Mouse (Mus musculus) urinary bladder, postnatal 4 days (tissue): ENCODE data around the gene Pip5k1c.

Experiments
- DNase-seq, 2 experiments: peaks; one replicate each; pipeline ENCODE4 v3.0.0; 2021 to 2022; ENCODE audit warnings: low spot score in 2 of 2

The Pip5k1c gene

DNA sequence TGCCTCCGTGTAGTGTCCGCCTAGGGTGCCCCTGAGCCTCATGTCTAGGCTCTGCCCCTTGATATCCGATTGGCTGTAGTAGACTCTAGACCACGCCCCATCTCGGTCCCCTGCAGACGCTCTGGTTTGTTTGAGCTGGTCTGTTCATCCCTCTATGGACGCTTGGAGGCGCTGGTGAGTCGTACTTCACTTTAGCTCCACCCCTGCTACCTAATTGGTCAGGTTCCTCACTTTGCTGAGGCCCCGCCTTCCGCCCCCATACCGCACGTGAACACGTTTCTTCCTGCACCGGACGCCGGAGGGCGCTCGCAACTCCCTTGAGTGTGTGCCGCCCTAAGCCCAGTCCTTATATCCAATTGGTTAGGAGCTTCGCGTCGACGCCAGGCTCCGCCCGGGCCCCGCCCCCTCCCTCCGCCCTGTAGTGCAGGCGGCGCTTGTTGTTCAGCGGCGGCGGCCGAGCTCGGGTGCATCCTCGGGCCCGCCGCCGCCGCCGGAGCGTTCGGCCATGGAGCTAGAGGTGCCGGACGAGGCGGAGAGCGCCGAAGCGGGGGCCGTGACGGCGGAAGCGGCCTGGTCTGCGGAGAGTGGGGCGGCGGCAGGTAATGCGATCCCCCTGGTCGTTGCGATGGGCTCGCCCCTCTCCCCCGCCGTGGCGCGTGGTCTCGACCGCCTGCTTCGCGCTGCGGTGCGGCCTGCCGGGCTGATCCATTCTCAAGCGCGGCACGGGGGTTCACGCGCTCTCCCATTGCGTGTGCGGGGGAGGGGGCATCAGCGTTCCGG, at the start of gene Pip5k1c:
Gene Pip5k1c, plus strand, starts transcription at position 410 of the 780 bp plus-strand sequence.
- peak; percentile 98 to 99 for DNase-seq

GRCm38 (mm10) chr10:81244146-81244545, 48.6 kb upstream of the Pip5k1c start:
- DNase-seq, result no peak

- peak; percentile 62 to 85 for DNase-seq
Measured at GRCm38 (mm10) chr10:81244595-81244994, 48.2 kb upstream of the Pip5k1c start.

DNA sequence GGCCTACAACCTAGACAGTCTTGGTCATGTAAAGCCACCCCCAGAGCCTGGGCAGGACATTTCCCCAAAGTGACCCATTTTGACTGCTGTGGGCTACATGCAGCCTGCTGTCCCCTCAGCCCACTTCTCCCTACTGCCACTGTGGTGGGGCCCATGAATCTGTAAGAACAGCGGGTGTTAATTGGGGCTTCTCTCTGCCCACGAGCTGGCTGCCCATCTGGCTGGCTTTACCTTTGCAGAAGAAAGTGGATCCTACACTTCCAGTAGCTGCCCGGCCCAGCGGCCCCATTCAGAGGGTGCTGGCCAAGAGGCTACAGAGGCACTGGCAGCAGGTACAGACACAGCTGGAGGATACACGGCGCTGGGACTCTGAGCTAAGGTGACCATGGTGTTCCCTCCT, 47.6 kb upstream of the Pip5k1c start:
- DNase-seq, result no peak

- DNase-seq, result no peak
Measured at GRCm38 (mm10) chr10:81247804-81248203, 45.0 kb upstream of the Pip5k1c start.

- DNase-seq, result no peak
Measured at GRCm38 (mm10) chr10:81249442-81249841, 43.3 kb upstream of the Pip5k1c start.

DNA sequence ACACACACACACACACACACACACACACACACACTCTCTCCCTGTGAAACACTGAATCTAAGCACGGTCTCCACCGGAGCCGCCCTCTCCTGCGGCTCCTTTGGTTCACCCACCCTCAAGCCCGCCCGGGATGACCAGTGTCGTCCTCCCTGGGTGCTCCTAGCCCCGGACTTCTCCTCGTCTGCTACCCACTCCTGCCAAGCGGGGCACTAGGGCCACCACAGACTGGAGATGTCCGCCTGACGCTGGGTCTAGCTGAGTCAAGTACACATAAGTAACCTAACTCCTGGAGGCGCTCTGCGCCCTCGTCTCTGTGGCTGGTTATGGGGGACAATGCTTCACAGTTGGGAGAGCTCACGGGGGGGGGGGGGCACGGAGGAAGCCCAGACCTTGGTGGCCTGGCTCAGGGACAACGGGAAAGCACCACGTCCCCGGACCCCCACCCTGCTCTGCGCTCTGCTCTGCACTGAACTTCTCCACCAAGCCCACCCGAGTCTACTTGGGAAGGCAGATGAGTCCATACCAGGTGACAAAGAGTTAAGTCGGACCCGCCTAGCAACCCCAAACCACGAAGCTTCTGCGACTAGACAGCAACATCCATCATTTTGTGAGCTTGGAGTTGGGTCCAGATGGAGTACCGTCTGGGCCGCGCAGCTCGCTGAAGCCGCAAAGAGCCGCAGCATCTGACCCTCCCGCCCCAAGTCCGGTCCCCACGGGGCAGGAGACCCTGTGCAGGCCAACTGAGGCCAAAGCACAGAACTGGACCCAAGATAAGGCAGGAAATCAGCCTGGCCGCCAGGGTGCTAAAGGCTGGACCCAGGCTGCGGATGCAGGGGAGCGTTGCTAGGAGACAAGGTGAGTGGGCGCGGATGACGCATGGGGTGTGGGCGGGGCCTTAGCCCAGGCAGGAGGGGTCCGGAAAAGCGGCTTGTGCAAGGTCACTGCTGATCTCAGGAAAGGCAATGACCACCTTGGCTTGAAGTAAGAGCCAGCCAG, 40.0 kb upstream of the Pip5k1c start, which contains the start of gene Matk:
Gene Matk, plus strand, starts transcription at position 512 of the 996 bp plus-strand sequence.
- no peak for DNase-seq

GRCm38 (mm10) chr10:81254886-81255285, 37.9 kb upstream of the Pip5k1c start:
- DNase-seq, result no peak

GRCm38 (mm10) chr10:81257158-81258039, 35.4 kb upstream of the Pip5k1c start:
- DNase-seq, result no peak

DNA sequence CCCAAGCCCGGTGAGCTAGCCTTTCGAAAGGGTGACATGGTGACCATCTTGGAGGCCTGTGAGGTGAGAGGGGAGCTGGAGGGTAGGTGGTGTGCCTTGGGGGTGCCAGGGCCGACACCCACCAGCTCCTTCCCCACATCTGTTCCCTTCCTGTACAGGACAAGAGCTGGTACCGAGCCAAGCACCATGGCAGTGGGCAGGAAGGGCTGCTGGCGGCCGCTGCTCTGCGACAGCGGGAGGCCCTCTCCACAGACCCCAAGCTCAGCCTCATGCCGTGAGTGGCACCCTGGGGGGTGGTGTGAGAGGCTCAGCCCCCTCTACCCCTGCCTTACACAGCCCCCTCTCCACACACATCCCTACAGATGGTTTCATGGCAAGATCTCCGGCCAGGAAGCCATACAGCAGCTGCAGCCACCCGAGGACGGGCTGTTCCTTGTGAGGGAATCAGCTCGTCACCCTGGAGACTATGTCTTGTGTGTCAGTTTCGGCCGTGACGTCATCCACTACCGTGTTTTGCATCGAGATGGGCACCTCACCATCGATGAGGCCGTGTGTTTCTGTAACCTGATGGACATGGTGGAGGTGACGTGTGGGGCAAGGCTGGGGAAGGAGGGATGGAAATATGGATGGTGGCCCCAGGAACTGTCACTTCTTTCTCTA, 33.4 kb upstream of the Pip5k1c start:
- no peak for DNase-seq

GRCm38 (mm10) chr10:81261025-81261424, 31.7 kb upstream of the Pip5k1c start:
- no peak for DNase-seq

DNA sequence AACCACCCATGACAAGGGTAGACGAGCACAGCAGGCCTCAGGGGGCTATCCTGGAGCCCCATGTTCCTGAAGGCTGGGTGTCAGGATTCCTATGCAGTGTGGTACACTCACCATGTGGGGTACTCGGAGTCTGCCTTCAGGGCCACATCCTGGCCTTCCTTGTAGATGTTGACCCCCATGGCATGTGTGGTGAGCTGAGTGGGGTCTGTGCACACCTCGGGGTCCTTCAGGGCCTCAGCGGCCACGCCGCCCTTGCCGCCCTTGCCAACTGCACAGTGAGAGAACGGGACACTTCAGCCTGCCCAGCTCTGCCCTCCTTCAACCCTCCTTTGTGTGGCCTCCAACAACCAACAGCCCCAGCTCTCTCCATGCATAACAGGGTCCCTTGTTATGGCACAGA, 27.2 kb upstream of the Pip5k1c start:
- no peak for DNase-seq

GRCm38 (mm10) chr10:81266211-81267105, 26.3 kb upstream of the Pip5k1c start, which contains the start of the genes Mrpl54 and Apba3:
Gene Mrpl54 (minus strand): TSS chr10:81266934.
Gene Apba3 (plus strand): TSS chr10:81266960.
- DNase-seq, result peak; percentile 94

DNA sequence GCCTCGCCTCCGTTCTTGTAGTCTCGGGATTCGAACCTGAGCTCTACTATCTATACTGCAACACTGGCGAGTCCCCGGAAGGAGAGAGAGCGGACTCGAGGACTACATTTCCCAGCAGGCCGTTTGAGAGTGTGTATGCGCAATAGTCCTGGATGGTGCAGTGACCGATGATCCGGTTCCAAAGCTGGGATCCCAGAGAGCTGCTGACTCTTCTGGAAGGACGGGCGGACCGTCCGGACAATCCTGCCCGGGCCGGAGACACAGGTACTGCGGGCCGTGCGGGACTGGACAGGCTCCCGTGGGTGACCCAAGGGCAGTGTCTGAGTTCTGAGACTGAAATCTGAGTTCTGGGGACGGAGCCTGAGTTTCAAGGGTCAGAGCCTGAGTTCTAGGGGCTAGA, 24.7 kb upstream of the Pip5k1c start:
- peak; percentile 74 to 77 for DNase-seq

- DNase-seq, result no peak
Measured at GRCm38 (mm10) chr10:81268643-81269412, 23.9 kb upstream of the Pip5k1c start.

DNA sequence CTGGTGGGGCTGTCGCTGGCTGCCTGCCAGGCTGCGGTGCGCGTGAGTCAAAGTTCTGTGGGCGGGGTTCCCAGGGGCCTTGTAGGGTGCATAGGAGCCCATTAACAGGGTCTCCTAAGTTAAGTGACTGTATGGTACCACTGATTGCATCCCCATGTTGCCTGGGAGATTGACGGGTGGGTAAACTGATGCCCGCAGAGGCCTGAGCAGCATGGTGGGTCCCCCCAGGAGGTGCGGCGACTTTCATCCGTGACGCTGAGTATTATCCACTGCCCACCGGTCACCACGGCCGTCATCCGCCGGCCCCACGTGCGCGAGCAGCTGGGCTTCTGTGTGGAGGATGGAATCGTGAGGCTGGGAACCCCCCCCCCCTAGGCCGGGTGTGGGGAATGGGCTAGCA, 20.4 kb upstream of the Pip5k1c start:
- DNase-seq, result no peak

DNA sequence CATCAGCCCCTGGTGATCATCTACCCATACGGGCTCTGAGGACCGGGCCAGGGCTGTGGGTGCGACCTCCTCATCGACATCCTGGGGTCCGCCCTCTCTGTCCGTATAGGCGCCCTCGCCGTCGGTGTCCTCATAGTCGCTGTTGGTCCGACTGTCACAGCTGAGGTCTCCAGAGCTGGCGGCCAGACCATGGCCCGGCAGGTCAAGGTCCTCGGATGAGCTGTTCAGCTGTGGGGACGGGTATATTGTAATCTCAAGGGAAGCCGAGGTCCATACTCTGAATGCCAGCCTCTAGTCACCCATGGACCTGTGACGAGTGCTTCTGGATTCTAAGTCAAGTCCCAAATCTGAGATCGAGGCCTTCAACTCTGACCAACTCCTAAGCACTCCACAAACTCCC, 18.9 kb upstream of the Pip5k1c start:
- no peak for DNase-seq

- no peak for DNase-seq
Measured at GRCm38 (mm10) chr10:81277676-81278075, 15.1 kb upstream of the Pip5k1c start.

- no peak for DNase-seq
Measured at GRCm38 (mm10) chr10:81279496-81279895, 13.3 kb upstream of the Pip5k1c start.
